Mouse (Mus musculus): Measurements from ENCODE around the gene Eomes.
A peak's percentile ranks its signal among the peaks of the same experiment; 100 is the strongest.

Eomes gene

GRCm38 (mm10) chr9:118477961-118478360, at the start of gene Eomes:
TSS of gene Eomes (plus strand) at chr9:118478212.
- DNase-seq (ENCODE audit: low read depth), result no peak

GRCm38 (mm10) chr9:118444809-118445208, 33.2 kb upstream of the Eomes start:
- DNase-seq (ENCODE audit: low read depth), result no peak

- DNase-seq (ENCODE audit: low read depth), result no peak
Measured at GRCm38 (mm10) chr9:118449336-118449735, 28.7 kb upstream of the Eomes start.

GRCm38 (mm10) chr9:118453427-118453826, 24.6 kb upstream of the Eomes start:
- DNase-seq (ENCODE audit: low read depth), result no peak

- no peak for DNase-seq (ENCODE audit: low read depth)
Measured at GRCm38 (mm10) chr9:118455188-118455845, 22.7 kb upstream of the Eomes start.

GRCm38 (mm10) chr9:118456405-118456804, 21.6 kb upstream of the Eomes start:
- DNase-seq (ENCODE audit: low read depth), result no peak

- DNase-seq (ENCODE audit: low read depth), result no peak
Measured at GRCm38 (mm10) chr9:118458039-118458438, 20.0 kb upstream of the Eomes start.

GRCm38 (mm10) chr9:118464031-118464430, 14.0 kb upstream of the Eomes start:
- DNase-seq (ENCODE audit: low read depth), result peak; percentile 15

GRCm38 (mm10) chr9:118468301-118468700, 9.7 kb upstream of the Eomes start:
- DNase-seq (ENCODE audit: low read depth), result no peak

GRCm38 (mm10) chr9:118469272-118469671, 8.7 kb upstream of the Eomes start:
- no peak for DNase-seq (ENCODE audit: low read depth)

- no peak for DNase-seq (ENCODE audit: low read depth)
Measured at GRCm38 (mm10) chr9:118471296-118471695, 6.7 kb upstream of the Eomes start.

GRCm38 (mm10) chr9:118476211-118476765, 1.7 kb upstream of the Eomes start:
- no peak for DNase-seq (ENCODE audit: low read depth)

GRCm38 (mm10) chr9:118476766-118477271, 1.2 kb upstream of the Eomes start:
- no peak for DNase-seq (ENCODE audit: low read depth)

- no peak for DNase-seq (ENCODE audit: low read depth)
Measured at GRCm38 (mm10) chr9:118477281-118477931, 606 bp upstream of the Eomes start.

- DNase-seq (ENCODE audit: low read depth), result no peak
Measured at GRCm38 (mm10) chr9:118478458-118478838, 436 bp downstream of the Eomes start.

GRCm38 (mm10) chr9:118478839-118479507, 961 bp downstream of the Eomes start:
- no peak for DNase-seq (ENCODE audit: low read depth)

- DNase-seq (ENCODE audit: low read depth), result no peak
Measured at GRCm38 (mm10) chr9:118479508-118480291, 1.7 kb downstream of the Eomes start.

GRCm38 (mm10) chr9:118480292-118480690, 2.3 kb downstream of the Eomes start:
- DNase-seq (ENCODE audit: low read depth), result no peak

- no peak for DNase-seq (ENCODE audit: low read depth)
Measured at GRCm38 (mm10) chr9:118482210-118482609, 4.2 kb downstream of the Eomes start.

GRCm38 (mm10) chr9:118486361-118487095, 8.5 kb downstream of the Eomes start:
- no peak for DNase-seq (ENCODE audit: low read depth)

GRCm38 (mm10) chr9:118487096-118487395, 9.0 kb downstream of the Eomes start:
- no peak for DNase-seq (ENCODE audit: low read depth)

All from NIH3T3 (cell line).